Mouse (Mus musculus) CH12.LX (cell line): ENCODE results near the gene Leap2. TPM values are rescaled to one million over a fixed set of nuclear protein-coding genes. Genes with fewer than 3 reads are reported as not detected.

Source experiments
- DNase-seq: peaks from one replicate; pipeline ENCODE4 v3.0.0-alpha.2; 2013; ENCODE audit errors: extremely low read depth
- H3K27ac ChIP-seq: 2 replicates; pipeline ENCODE4 v1.5.1; 2012; ENCODE audit warnings: low read depth, mild to moderate bottlenecking, control low read depth, moderate library complexity; ENCODE audit not compliant: insufficient read depth
- H3K27me3 ChIP-seq: replicated peaks from 2 replicates; pipeline ENCODE3; 2012; ENCODE audit warnings: inconsistent platforms
- H3K36me3 ChIP-seq, 2 experiments: replicated peaks in 1 of 2; 2 replicates each; pipeline versions ENCODE3 to v1.6.1; 2012; ENCODE audit warnings: inconsistent platforms in 1 of 2, low read length in 1 of 2, mild to moderate bottlenecking in 1 of 2, mixed read lengths in 1 of 2, moderate library complexity in 1 of 2; ENCODE audit not compliant: control insufficient read depth in 1 of 2, insufficient read depth in 1 of 2
- H3K4me1 ChIP-seq, 2 experiments: 2 replicates each; pipeline ENCODE4 v1.6.1; 2012; ENCODE audit warnings: inconsistent platforms in 1 of 2, moderate library complexity in 1 of 2; ENCODE audit not compliant: insufficient read depth in 2 of 2, control insufficient read depth in 1 of 2
- H3K4me2 ChIP-seq: 2 replicates; pipeline ENCODE4 v1.6.1; 2012; ENCODE audit warnings: low read depth, mild to moderate bottlenecking, control low read depth; ENCODE audit not compliant: poor library complexity, insufficient read depth, severe bottlenecking
- H3K4me3 ChIP-seq, 3 experiments: fragments of 150-350 bp in 1 of 3; sonication (generic) in 1 of 3; replicated peaks in 1 of 3; 2 replicates each; pipeline versions ENCODE3 to v1.5.1; 2011 to 2012; ENCODE audit warnings: low read depth in 2 of 3, low read length in 2 of 3, mild to moderate bottlenecking in 2 of 3, moderate library complexity in 2 of 3, control low read depth in 1 of 3, improper control_type of control experiment in 1 of 3, inconsistent platforms in 1 of 3, mixed read lengths in 1 of 3; ENCODE audit not compliant: poor library complexity in 1 of 3
- H3K79me2 ChIP-seq: replicated peaks from 2 replicates; pipeline ENCODE4 v1.6.1; 2012; ENCODE audit warnings: mild to moderate bottlenecking, moderate library complexity; ENCODE audit not compliant: control insufficient read depth, poor library complexity, insufficient read depth, severe bottlenecking; ENCODE audit errors: extremely low read depth
- H3K9ac ChIP-seq: 2 replicates; pipeline ENCODE4 v1.6.1; 2012; ENCODE audit warnings: low read depth, mild to moderate bottlenecking, control low read depth, moderate library complexity; ENCODE audit not compliant: insufficient read depth
- H3K9me3 ChIP-seq: replicated peaks from 2 replicates; pipeline ENCODE3; 2012; ENCODE audit warnings: low read length, inconsistent platforms, mixed read lengths
- BHLHE40 ChIP-seq: IDR thresholded peaks from 2 replicates; pipeline ENCODE4 v1.6.1; 2011; ENCODE audit warnings: mild to moderate bottlenecking, low read depth, low read length, improper control_type of control experiment
- CHD1 ChIP-seq: IDR thresholded peaks from 2 replicates; pipeline ENCODE4 v1.6.1; 2012; ENCODE audit warnings: low read depth, low read length, improper control_type of control experiment, inconsistent platforms
- CHD2 ChIP-seq: IDR thresholded peaks from 2 replicates; pipeline ENCODE4 v1.6.1; 2011; ENCODE audit warnings: low read length, improper control_type of control experiment
- ELF1 ChIP-seq: IDR thresholded peaks from 2 replicates; pipeline ENCODE4 v1.6.1; 2014; ENCODE audit warnings: low read depth, mild to moderate bottlenecking, inconsistent platforms, low read length, improper control_type of control experiment
- ETS1 ChIP-seq: conservative IDR thresholded peaks from 2 replicates; pipeline ENCODE4 v1.6.1; 2012; ENCODE audit warnings: low read depth, mild to moderate bottlenecking, inconsistent platforms, low read length, improper control_type of control experiment, moderate library complexity
- JUN ChIP-seq: IDR thresholded peaks from 2 replicates; pipeline ENCODE4 v1.6.1; 2011; ENCODE audit warnings: low read depth, mild to moderate bottlenecking, low read length, improper control_type of control experiment, moderate library complexity; ENCODE audit not compliant: insufficient read depth
- MXI1 ChIP-seq: IDR thresholded peaks from 2 replicates; pipeline ENCODE4 v1.6.1; 2011; ENCODE audit warnings: mild to moderate bottlenecking, low read depth, low read length, improper control_type of control experiment
- NELFE ChIP-seq: IDR thresholded peaks from 2 replicates; pipeline ENCODE4 v1.6.1; 2011; ENCODE audit warnings: low read depth, low read length, improper control_type of control experiment
- POLR2A ChIP-seq: IDR thresholded peaks from 2 replicates; pipeline ENCODE4 v1.6.1; 2011; ENCODE audit warnings: low read depth, mild to moderate bottlenecking, improper control_type of control experiment, low read length
- POLR2AphosphoS2 ChIP-seq: IDR thresholded peaks from 2 replicates; pipeline ENCODE4 v1.6.1; 2011; ENCODE audit warnings: low read depth, low read length, improper control_type of control experiment
- RCOR1 ChIP-seq: conservative IDR thresholded peaks from 2 replicates; pipeline ENCODE4 v1.6.1; 2012; ENCODE audit warnings: low read depth, mild to moderate bottlenecking, inconsistent platforms, low read length, improper control_type of control experiment
- SIN3A ChIP-seq: IDR thresholded peaks from 2 replicates; pipeline ENCODE4 v1.6.1; 2012; ENCODE audit warnings: low read length, improper control_type of control experiment, inconsistent platforms
- TCF12 ChIP-seq: IDR thresholded peaks from 2 replicates; pipeline ENCODE4 v1.6.1; 2014; ENCODE audit warnings: low read depth, mild to moderate bottlenecking, inconsistent platforms, low read length, improper control_type of control experiment
- USF1 ChIP-seq: IDR thresholded peaks from 2 replicates; pipeline ENCODE4 v1.6.1; 2014; ENCODE audit warnings: low read depth, mild to moderate bottlenecking, inconsistent platforms, low read length, improper control_type of control experiment
- USF2 ChIP-seq: conservative IDR thresholded peaks from 2 replicates; pipeline ENCODE4 v1.6.1; 2011; ENCODE audit warnings: low read depth, low read length, improper control_type of control experiment
- ZKSCAN1 ChIP-seq: IDR thresholded peaks from 2 replicates; pipeline ENCODE4 v1.6.1; 2012; ENCODE audit warnings: low read depth, inconsistent platforms, low read length, improper control_type of control experiment, borderline replicate concordance
- ZNF384 ChIP-seq: IDR thresholded peaks from 2 replicates; pipeline ENCODE4 v1.6.1; 2012; ENCODE audit warnings: low read depth, low read length, improper control_type of control experiment, inconsistent platforms
- dilution Hi-C: fragments of 300-500 bp; cut with MboI; formaldehyde crosslinking; loops from 2 replicates; pipeline ENCODE4 v1.14.3; 2020; ENCODE audit warnings: low sequenced_read_pairs; ENCODE audit not compliant: extremely low pct_unique_long_range_greater_than_20kb, extremely low pct_ligation_motif_present
- in situ Hi-C: fragments of 300-500 bp; cut with MboI; formaldehyde crosslinking; loops from 3 replicates; pipeline ENCODE4 v1.14.3; 2019; ENCODE audit warnings: low sequenced_read_pairs, low pct_ligation_motif_present, low pct_unique_long_range_greater_than_20kb, mixed read lengths
- polyA plus RNA-seq: library from polyadenylated mRNA; unstranded; fragments of >175 nt; gene quantifications from 2 replicates; pipeline ENCODE4 v1.2.1, GENCODE M21; 2012; ENCODE audit warnings: low read depth; ENCODE audit not compliant: insufficient read length
- total RNA-seq, 2 experiments: library from RNA; depleted of rRNA; stranded (reverse); fragments of 300-350 nt in 1 of 2; fragments of >200 nt in 1 of 2; gene quantifications; 2 replicates each; pipeline ENCODE4 v1.2.3; 2012 to 2014

Gene Leap2
- total and polyA plus RNA-seq, 3 experiments: not detected

DNA sequence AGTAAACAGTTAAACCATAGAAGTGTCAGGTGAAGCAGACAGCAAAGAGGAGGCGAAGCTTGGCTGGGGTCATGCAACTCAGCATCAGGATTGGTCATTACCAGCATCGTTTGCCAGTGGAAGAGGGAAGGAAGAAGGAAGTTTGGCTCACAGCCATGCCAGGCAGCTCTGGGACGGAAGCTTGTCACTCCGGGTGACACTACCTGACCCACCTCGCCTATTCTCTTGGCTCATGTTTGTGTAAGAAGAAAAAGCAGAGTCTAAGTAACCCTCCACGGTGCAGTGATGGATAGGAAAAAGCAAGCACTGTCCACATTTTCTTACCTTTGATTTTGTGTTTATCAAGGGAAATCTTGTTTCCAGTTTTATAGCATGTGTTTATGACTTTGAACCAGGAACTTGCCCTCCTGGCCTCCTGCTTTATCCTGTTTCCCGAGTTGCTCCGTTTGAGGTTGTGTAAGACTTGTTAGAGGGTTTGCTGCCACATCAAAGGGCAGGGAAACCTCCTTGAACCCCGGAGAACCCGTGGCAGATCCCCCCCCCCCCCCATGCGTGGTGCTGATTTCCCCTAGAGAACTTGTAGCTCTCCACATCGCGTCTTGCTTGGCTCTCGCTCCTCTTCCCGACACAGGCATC lies 27.2 kb upstream of the Leap2 start:
- no peak overlapping the region for H3K27ac ChIP-seq
- H3K4me2 ChIP-seq: no peak overlapping the region
- no peaks in the 10 kb centered on the region for H3K9me3 ChIP-seq
- TF ChIP-seq NELFE (no peak), JUN (no peak), MXI1 (no peak), POLR2A (no peak)
- TF ChIP-seq, all 38 proteins: peak for 0
- no peak for DNase-seq
- Histone ChIP-seq H3K4me1 (0 out of 4 replicates have a peak, but pooled peaks cover 0 to 2% of the 10 kb centered on the region in 2 experiments), H3K9ac (no peak overlapping the region), H3K36me3 (no peaks in the 10 kb centered on the region), H3K27me3 (peaks cover 1% of the 10 kb centered on the region), H3K4me3 (no peak overlapping the region), H3K79me2 (no peaks in the 10 kb centered on the region)
- dilution Hi-C loops (no loop called here), in situ Hi-C loops (no loop called here)

DNA sequence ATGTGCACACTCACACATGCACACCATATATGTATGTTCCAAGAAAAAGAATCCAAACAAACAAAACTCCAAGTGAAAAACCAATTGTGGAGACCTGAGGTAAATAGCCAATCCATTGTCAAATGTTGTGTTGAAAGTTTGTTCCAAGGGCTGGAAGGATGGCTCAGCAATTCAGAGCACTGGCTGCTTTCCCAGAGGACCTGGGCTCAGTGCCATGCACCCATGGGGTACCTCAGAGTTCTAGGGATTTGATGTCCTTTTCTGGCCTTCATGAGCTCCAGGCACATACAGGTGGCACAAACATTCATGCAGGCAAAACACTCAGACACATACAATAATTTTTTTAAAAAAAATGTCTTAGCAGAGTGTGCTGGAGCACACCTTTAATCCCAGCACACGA lies 25.6 kb upstream of the Leap2 start:
- Histone ChIP-seq H3K27me3 (peaks cover 1% of the 10 kb centered on the region), H3K4me3 (no peak overlapping the region), H3K36me3 (no peaks in the 10 kb centered on the region), H3K4me2 (no peak overlapping the region), H3K9ac (no peak overlapping the region), H3K27ac (no peak overlapping the region)
- no peak for DNase-seq
- TF ChIP-seq SIN3A (no peak), ETS1 (no peak), CHD1 (no peak), POLR2AphosphoS2 (no peak), BHLHE40 (no peak), POLR2A (no peak), TCF12 (no peak), CHD2 (no peak), ZNF384 (no peak), USF2 (no peak), ELF1 (no peak), ZKSCAN1 (no peak), USF1 (no peak), RCOR1 (no peak)
- TF ChIP-seq, all 38 proteins: peak for 0
- Histone ChIP-seq H3K4me1 (0 out of 4 replicates have a peak, but pooled peaks cover 0 to 2% of the 10 kb centered on the region in 2 experiments), H3K79me2 (no peaks in the 10 kb centered on the region), H3K9me3 (no peaks in the 10 kb centered on the region)
- dilution Hi-C loops (no loop called here), in situ Hi-C loops (no loop called here)
